Mouse (Mus musculus) left cerebral cortex, adult 2 months (tissue): ENCODE results near the gene Rgs14. TPM values are rescaled to one million over a fixed set of nuclear protein-coding genes. Genes with fewer than 3 reads are reported as not detected.
A peak's percentile ranks its signal among the peaks of the same experiment; 100 is the strongest.

ENCODE experiments used
- DNase-seq, 2 experiments: peaks; one replicate each; pipeline ENCODE4 v3.0.0; 2021 to 2022; ENCODE audit warnings: low spot score in 2 of 2, mixed read lengths in 1 of 2; ENCODE audit errors: extremely low spot score in 1 of 2
- H3K27ac ChIP-seq: fragments of 200-600 bp; 2 replicates; pipeline ENCODE4 v1.8.1; 2022
- H3K4me3 ChIP-seq: fragments of 200-600 bp; 2 replicates; pipeline ENCODE4 v1.8.1; 2022
- CTCF ChIP-seq: fragments of 200-600 bp; IDR thresholded peaks from 2 replicates; pipeline ENCODE4 v1.8.1; 2022; ENCODE audit warnings: antibody characterized with exemption, mild to moderate bottlenecking, moderate library complexity
- intact Hi-C: fragments of 180-260 bp; cut with DNase I; formaldehyde crosslinking; loops from one replicate; pipeline ENCODE4 v1.15.1; 2025
- total RNA-seq, 2 experiments: library from RNA; stranded (reverse); gene quantifications; 2 replicates each; pipeline ENCODE4 v1.2.3; 2021

Gene Rgs14
- total RNA-seq, 2 experiments from 2014 or later = 52.4 to 58.2 TPM

DNA sequence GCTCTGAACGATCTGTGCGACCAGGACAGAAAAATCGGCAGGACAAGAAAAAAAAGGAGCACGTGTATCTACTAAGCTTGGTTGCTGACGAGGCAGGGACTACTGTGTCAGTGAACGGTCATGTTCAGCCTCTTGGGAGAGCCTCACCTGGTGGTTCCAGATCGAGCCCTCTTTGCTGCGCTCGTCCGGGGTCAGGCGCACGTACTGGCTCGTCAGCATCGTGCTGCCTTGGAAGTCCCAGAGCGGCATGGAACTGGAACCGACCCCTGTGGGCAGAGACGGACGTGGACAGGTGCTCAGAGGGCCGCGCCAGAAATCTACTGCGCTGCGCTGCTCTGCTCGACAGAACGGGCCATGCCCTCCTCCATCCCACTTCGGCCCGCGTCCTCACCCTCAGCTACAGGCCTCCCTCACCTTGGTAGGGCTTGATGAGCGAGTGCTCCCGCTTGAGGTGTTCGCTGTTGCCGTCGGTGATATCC lies 7.5 kb upstream of the Rgs14 start:
- DNase-seq = no peak
- intact Hi-C loops = loop anchor here (2.0 kb wide), 1 partner anchor 33 kb away; the partner anchor contains the start of gene Mxd3
- peak overlapping the region; percentile 96 for H3K4me3 ChIP-seq

DNA sequence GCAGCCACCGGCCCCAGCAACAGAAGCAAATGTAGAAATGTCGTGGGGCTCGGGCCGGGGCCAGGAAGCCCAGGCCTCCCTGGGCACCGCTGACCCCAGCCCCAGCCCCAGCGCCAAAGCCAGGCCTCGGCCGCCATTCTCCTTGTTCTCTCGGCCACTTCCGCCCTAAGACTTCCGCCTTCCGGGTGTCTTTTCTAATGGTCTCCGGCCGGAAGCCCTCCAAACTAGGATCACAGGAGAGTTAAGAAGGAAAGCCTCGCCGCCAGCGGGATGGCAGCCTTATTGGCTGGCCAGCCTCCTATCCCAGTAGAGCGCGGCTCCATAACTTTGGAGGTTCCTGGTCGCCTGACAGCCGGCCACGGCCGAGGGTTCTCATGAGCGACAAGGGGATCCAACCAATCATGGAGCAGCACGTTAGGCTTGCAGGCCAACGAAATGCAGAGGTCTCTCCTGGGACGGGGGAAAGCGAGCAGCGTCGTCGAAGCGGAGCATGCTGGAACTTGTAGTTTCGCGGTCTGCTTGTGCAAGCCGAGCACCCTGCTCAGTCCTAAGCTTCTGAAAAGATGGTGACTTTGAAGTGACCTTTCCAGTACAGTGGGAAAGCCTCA lies 7.0 kb upstream of the Rgs14 start, which contains the start of gene Lman2:
Gene Lman2 (minus strand): TSS at position 331 of the 608 bp plus-strand sequence.
- TF ChIP-seq CTCF = no peak
- intact Hi-C loops = loop anchor here (2.0 kb wide), 1 partner anchor 34 kb away; the partner anchor contains the start of gene Mxd3
- peak within 1 kb of the TSS; percentile 94 for H3K27ac ChIP-seq
- peak within 1 kb of the TSS; percentile 96 for H3K4me3 ChIP-seq
- DNase-seq = peak; percentile 93 to 96

More for the DNA sequence above, 7.5 kb upstream of the Rgs14 start:
- TF ChIP-seq CTCF = no peak
- peak overlapping the region; percentile 94 for H3K27ac ChIP-seq

DNA sequence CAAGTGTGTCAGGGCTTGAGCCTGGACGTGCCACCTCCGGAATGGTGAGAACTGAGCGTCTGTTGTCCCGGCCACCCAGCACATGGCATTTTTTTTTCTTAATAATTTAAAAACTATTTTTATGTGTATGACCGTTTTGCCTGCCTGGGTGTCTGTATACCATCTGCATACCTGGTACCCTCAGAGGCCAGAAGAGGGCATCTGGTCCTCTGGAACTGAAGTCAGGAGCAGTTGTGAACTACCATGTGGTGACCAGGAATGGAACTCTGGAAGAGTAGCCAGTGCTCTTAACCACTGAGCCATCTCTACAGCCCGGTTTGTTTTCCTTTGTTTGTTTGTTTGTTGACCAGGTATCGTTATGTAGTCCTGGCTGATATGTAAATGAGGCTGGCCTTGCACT lies 1.1 kb upstream of the Rgs14 start:
- intact Hi-C loops = no loop called here
- Histone ChIP-seq H3K4me3 (no peak overlapping the region), H3K27ac (no peak overlapping the region)
- no peak for DNase-seq
- no peak; the same call in 1 of the 2 replicates for TF ChIP-seq CTCF

DNA sequence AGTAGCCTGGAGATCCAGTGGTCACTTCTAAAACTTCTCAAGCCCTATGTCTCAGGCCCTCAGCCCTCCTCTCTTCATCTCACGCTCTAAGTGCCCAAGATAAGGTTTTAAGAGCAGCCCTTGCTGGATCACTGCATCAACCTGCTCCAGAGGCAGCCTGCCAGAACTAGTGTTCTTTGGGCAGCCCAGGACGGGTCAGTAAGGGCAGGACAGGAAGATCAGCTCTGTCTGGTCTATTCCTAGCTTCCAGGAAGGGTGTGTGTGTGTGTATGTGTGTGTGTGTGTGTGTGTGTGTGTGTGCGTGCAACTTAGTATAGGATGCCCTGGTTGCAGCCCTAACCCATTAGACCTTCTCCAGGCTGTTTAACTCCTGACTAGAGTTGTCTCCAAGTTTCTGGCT lies 702 bp downstream of the Rgs14 start:
- no peak for DNase-seq
- intact Hi-C loops = no loop called here
- H3K4me3 ChIP-seq = peak overlapping the region; percentile 50
- peak overlapping the region; percentile 48 for H3K27ac ChIP-seq
- no peak for TF ChIP-seq CTCF

DNA sequence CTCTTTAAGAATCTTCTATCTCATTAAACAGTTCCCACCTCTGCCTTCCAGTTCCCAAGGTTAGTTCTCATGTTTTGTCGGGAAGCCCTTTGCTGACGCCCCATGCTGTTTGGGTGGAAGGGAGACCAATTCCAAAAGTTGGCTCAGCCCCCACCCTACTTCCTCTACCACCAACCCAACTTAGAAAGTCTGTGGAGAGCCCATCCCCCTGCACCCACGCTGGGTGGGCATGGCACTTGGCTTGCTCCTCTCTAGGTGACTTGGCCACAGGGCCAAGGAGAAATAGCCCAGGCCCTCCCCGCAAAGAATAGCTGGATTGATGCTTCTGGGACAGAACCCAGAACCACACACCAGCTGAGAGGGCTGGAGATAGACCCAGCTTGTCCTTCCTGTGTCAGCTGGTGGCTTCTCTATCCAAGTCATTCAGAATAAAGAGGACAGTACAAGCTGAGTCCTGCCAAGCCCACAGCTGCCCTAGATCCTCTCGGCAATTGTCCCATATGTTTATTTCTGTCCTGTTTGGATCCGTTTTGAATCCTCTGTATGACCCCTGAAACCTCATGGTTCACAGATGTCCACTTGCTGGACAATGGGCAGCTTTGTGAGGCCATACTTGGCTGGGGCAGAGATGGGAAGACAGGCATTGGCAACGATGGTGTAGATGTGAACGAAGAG lies 1.6 kb downstream of the Rgs14 start:
- Histone ChIP-seq H3K27ac (no peak overlapping the region), H3K4me3 (no peak overlapping the region)
- intact Hi-C loops = no loop called here
- no peak for TF ChIP-seq CTCF
- no peak for DNase-seq

DNA sequence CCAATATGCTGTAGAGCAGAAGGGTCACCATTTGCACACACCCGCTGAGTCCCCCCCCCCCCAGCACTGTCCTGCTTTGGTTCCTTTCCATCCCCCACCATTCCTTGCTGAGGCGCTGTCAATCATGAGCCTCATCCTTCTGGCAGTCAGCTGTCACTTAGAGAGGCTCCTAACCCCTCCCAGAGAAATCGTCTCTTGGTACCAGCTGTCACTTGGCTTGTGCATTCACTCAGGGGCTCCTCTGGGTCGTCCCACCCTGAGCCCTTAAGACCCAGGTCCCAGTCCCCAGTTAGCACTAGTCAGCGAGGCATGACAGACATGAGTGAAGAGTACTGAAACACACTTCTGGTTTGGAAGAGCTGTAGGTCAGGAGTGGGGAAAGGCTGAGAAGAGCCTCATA lies 2.2 kb downstream of the Rgs14 start:
- intact Hi-C loops = no loop called here
- Histone ChIP-seq H3K27ac (no peak overlapping the region), H3K4me3 (no peak overlapping the region)
- TF ChIP-seq CTCF = no peak
- no peak for DNase-seq

DNA sequence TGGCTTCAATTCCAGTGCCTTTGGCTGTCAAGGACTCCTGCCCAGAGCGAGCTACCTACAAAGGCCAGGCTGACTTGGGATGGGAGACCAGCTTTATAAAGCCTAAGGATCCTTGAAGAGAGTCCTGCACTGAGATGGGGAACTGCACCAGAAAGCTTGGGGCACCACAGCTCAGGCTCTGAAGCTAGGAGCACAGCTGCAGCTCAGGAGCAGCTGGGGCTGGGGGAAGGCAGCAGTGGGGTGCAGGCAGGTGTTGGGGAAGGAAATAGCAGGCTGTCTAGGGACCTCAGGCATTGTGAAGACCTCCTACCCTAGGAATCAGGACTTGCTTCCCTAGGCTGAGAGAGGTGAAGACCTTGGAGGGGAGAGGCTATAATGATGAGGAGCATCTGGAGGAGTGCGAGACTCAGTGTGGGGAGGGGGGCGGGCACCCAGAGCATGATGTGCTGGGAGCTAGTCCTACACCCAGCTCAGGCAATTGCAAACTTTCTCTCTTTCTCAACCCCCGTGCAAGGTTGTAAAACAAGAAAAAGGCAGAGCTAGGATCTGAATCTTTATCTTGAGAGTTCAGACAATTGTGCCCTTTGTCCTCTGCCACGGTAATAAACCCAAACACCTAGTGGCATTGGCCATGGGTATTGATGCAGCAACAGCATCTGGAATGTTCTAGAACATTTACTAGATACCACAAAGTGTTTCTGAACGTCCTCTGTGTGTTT lies 4.8 kb downstream of the Rgs14 start:
- intact Hi-C loops = no loop called here
- Histone ChIP-seq H3K27ac (no peak overlapping the region), H3K4me3 (no peak overlapping the region)
- DNase-seq = no peak
- no peak for TF ChIP-seq CTCF

DNA sequence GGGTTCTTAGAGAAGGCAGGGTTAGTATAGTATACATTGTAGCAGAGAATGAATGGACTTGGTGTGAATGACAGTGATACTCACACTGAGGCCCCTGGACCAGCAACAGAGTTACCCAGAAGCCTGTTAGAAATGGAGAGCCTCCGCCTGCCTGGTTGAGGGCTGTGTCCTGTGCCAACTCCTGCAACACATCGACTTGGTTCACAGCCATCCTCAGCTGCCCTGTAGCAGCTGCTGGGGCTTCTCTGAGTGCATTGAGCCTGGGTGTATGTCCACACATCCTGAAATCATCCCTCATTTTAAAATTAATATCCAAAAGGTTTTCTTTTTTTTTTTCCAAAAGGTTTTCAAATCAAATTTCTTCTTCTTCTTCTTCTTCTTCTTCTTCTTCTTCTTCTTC lies 6.3 kb downstream of the Rgs14 start:
- DNase-seq = no peak
- TF ChIP-seq CTCF = no peak
- intact Hi-C loops = no loop called here
- no peak overlapping the region for H3K4me3 ChIP-seq
- H3K27ac ChIP-seq = no peak overlapping the region

DNA sequence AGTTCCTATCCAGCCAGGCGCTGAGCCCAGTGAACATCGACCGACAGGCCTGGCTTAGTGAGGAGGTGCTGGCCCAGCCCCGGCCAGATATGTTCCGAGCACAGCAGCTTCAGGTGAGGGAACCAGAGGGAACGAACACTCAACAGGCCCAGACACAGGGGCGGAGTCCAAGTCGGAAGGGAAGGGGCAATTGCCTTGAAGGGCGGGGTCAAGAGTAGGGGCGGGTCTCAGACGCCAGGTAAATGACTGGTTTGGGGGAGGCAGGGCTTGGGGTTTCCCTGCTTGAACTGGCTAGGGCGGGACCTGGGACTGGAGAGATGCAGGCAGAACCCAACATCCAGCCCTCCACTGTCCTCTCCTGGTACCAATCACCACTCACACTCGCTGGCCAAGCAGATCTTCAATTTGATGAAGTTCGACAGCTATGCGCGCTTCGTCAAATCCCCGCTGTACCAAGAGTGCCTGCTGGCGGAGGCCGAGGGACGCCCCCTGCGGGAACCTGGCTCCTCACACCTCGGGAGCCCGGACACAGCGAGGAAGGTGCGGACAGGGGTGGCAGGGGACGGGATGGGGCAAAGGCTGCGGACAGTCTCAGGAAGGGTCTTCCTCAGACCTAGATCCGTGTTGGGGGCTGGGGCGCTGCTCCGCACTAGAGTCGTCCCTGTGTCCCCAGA lies 9.5 kb downstream of the Rgs14 start:
- intact Hi-C loops = no loop called here
- DNase-seq = no peak
- Histone ChIP-seq H3K27ac (no peak overlapping the region), H3K4me3 (no peak overlapping the region)
- TF ChIP-seq CTCF = no peak

DNA sequence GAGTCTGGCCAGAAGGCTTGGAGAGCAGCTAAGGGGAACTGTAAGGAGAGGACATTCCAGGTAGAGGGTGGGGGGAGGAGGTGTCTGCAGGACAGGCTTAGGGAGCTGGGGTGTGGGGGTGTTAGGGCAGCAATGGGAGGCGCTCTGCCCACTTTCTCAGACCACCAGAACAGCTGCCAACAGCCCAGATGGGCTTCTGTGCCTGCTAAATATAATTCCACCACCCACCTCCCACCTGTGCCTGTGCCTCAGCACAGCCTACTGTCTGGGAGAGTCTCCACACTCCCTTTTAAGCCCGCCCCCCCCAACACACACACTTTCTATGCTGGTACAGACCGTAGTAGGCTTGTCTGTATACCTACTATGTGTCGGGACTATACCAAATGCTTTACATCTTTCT lies 12.3 kb downstream of the Rgs14 start:
- H3K4me3 ChIP-seq = no peak overlapping the region
- H3K27ac ChIP-seq = no peak overlapping the region; the same call in 1 of the 2 replicates
- TF ChIP-seq CTCF = no peak
- DNase-seq = peak; percentile 67 to 77
- intact Hi-C loops = loop anchor here (1.0 kb wide), 1 partner anchor 23 kb away; no protein-coding TSS in a partner anchor

DNA sequence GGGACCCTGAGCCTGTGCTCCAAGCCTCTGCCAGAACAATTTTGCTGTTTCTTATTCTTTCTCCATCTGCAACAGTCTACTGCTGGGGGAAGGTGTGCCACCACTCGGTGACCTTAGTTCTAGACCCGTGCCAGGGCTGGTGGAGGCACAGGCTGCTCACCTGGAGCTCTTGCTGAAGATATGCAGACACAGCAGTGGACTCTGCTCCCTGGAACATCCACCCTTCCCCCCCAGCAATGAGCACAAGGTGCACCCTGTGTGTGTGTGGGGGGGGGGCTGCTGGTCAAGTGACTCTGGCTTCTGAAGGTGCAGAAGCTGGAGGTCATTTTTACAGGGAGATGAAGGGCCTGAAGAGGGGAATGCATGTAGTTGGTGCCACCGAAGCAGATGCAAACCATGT lies 21.1 kb downstream of the Rgs14 start:
- Histone ChIP-seq H3K27ac (no peak overlapping the region), H3K4me3 (no peak overlapping the region)
- intact Hi-C loops = no loop called here
- DNase-seq = no peak
- no peak for TF ChIP-seq CTCF
